Mouse (Mus musculus) cerebral cortex, adult 2 months (tissue): ENCODE measurements around the gene Gm20481.

Experiments
- WGBS: fragments of 180-500 bp; shearing (Covaris S2); methylation state at CpG from one replicate; pipeline ENCODE4 v1.1.7; 2018; 5-methylcytosine and 5-hydroxymethylcytosine counted together

Gene Gm20481

GRCm38 (mm10) chr17:34969822-34970221, at the start of gene Gm20481:
TSS of gene Gm20481 (plus strand) at chr17:34969912.
- WGBS = 67% methylated on average over 8 of the region's 11 CpGs

- 54% methylated on average over 6 of the region's 6 CpGs for WGBS
Observed at GRCm38 (mm10) chr17:34922939-34923338, 46.8 kb upstream of the Gm20481 start.

GRCm38 (mm10) chr17:34924258-34924657, 45.5 kb upstream of the Gm20481 start:
- whole genome bisulfite sequencing = 67% methylated on average over 5 of the region's 5 CpGs

GRCm38 (mm10) chr17:34927306-34928019, 42.2 kb upstream of the Gm20481 start:
- WGBS = 79% methylated on average over 18 of the region's 18 CpGs

GRCm38 (mm10) chr17:34928841-34929240, 40.9 kb upstream of the Gm20481 start:
- 78% methylated on average over 4 of the region's 4 CpGs for WGBS

GRCm38 (mm10) chr17:34931061-34931734, 38.5 kb upstream of the Gm20481 start, which contains the start of gene Neu1:
TSS of gene Neu1 (plus strand) at chr17:34931253.
- WGBS = 1% methylated on average over 38 of the region's 38 CpGs

GRCm38 (mm10) chr17:34931735-34932098, 38.0 kb upstream of the Gm20481 start:
- 7% methylated on average over 14 of the region's 14 CpGs for WGBS

- 83% methylated on average over 8 of the region's 8 CpGs for WGBS
Observed at GRCm38 (mm10) chr17:34932287-34932686, 37.4 kb upstream of the Gm20481 start.

- 65% methylated on average over 24 of the region's 24 CpGs for WGBS
Observed at GRCm38 (mm10) chr17:34934031-34934430, 35.7 kb upstream of the Gm20481 start.

GRCm38 (mm10) chr17:34934830-34935229, 34.9 kb upstream of the Gm20481 start:
- 58% methylated on average over 8 of the region's 8 CpGs for WGBS

- WGBS = 88% methylated on average over 6 of the region's 6 CpGs
Observed at GRCm38 (mm10) chr17:34937960-34938505, 31.7 kb upstream of the Gm20481 start.

GRCm38 (mm10) chr17:34941344-34942041, 28.2 kb upstream of the Gm20481 start:
- WGBS = 27% methylated on average over 15 of the region's 15 CpGs

GRCm38 (mm10) chr17:34943128-34943815, 26.4 kb upstream of the Gm20481 start:
- WGBS = 91% methylated on average over 4 of the region's 4 CpGs

GRCm38 (mm10) chr17:34946486-34947140, 23.1 kb upstream of the Gm20481 start:
- WGBS = 93% methylated on average over 5 of the region's 5 CpGs

GRCm38 (mm10) chr17:34947606-34948005, 22.1 kb upstream of the Gm20481 start:
- WGBS = 20% methylated on average over 8 of the region's 8 CpGs

GRCm38 (mm10) chr17:34948721-34949552, 20.8 kb upstream of the Gm20481 start:
- 62% methylated on average over 9 of the region's 9 CpGs for WGBS

GRCm38 (mm10) chr17:34949553-34949969, 20.2 kb upstream of the Gm20481 start:
- WGBS = 54% methylated on average over 4 of the region's 4 CpGs

GRCm38 (mm10) chr17:34950514-34951455, 18.9 kb upstream of the Gm20481 start:
- WGBS = 23% methylated on average over 10 of the region's 10 CpGs
